Mouse (Mus musculus) hindbrain, embryonic 16.5 days (tissue): ENCODE data around the gene Ppp3ca. TPM values are rescaled to one million over a fixed set of nuclear protein-coding genes. Genes with fewer than 3 reads are reported as not detected.

Source experiments
- ATAC-seq: fragments of 200-750 bp; cut with Nextera tagmentation; 2 replicates; pipeline ENCODE4 v1.8.0; 2017; ENCODE audit warnings: moderate TSS enrichment, moderate library complexity
- H3K27ac ChIP-seq: fragments of 300-500 bp; sonication (generic); 2 replicates; pipeline ENCODE4 v1.5.1; 2014; ENCODE audit warnings: low read depth, mild to moderate bottlenecking, control low read depth, low read length, moderate library complexity
- H3K27me3 ChIP-seq: fragments of 300-500 bp; sonication (generic); replicated peaks from 2 replicates; pipeline ENCODE4 v1.6.1; 2014; ENCODE audit warnings: low read length; ENCODE audit not compliant: control insufficient read depth, insufficient read depth
- H3K36me3 ChIP-seq: fragments of 300-500 bp; sonication (generic); 2 replicates; pipeline ENCODE4 v1.6.1; 2014; ENCODE audit warnings: mild to moderate bottlenecking, low read length, moderate library complexity, mixed read lengths; ENCODE audit not compliant: control insufficient read depth, insufficient read depth
- H3K4me1 ChIP-seq: fragments of 300-500 bp; sonication (generic); 2 replicates; pipeline ENCODE4 v1.6.1; 2014; ENCODE audit warnings: low read depth, low read length; ENCODE audit not compliant: control insufficient read depth, insufficient read depth
- H3K4me2 ChIP-seq: fragments of 300-500 bp; sonication (generic); 2 replicates; pipeline ENCODE4 v1.6.1; 2014; ENCODE audit warnings: mild to moderate bottlenecking, low read length, control low read depth, moderate library complexity
- H3K4me3 ChIP-seq: fragments of 300-500 bp; sonication (generic); 2 replicates; pipeline ENCODE4 v1.5.1; 2014; ENCODE audit warnings: mild to moderate bottlenecking, low read length, control low read depth, moderate library complexity
- H3K9ac ChIP-seq: fragments of 300-500 bp; sonication (generic); 2 replicates; pipeline ENCODE4 v1.6.1; 2014; ENCODE audit warnings: low read depth, mild to moderate bottlenecking, control low read depth, low read length, moderate library complexity
- H3K9me3 ChIP-seq: fragments of 300-500 bp; sonication (generic); 2 replicates; pipeline ENCODE4 v1.6.1; 2014; ENCODE audit warnings: mild to moderate bottlenecking, low read length, moderate library complexity; ENCODE audit not compliant: control insufficient read depth
- WGBS: fragments of 180-500 bp; shearing (Covaris S2); extraction: QIAGEN DNeasy Blood & Tissue Kit; methylation state at CpG from one replicate; pipeline ENCODE4 v1.1.7; 2014; 5-methylcytosine and 5-hydroxymethylcytosine counted together
- polyA plus RNA-seq: library from polyadenylated mRNA; unstranded; fragments of >200 nt; fragmentation: Nextera tagmentation; extraction: Ambion mirVana; gene quantifications from 2 replicates; pipeline ENCODE4 v1.2.1, GENCODE M21; 2015

Ppp3ca gene
- polyA plus RNA-seq, 1 experiment from 2014 or later, result 154 TPM

DNA sequence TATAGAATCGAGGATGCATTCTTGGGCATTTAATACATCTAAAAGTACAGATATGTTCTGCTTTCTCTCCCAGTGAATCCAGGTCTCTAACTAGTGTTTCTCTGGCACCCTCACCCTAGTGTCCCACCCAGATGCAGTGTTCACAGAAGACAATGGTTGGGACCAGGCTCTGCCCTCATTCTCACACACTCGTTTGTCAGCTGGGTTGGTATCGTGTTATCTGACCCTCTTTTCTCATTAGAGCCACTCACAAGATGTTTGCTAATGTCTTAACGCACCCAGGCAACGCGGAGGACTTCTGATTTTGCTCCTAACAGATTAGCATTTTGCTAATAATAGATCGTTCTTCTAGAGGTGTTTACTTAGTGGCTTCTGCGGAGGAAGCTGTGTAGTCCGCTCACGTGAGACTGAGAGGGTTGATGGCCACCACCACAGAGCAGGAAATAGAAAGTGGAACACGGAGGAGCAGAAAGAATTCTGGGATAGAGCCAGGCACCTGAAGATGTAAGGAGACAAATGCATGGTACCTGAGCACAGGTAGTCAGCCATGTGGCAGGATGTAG lies 30.6 kb downstream of the Ppp3ca start:
- Histone ChIP-seq H3K4me3 (no peak overlapping the region), H3K4me2 (no peak overlapping the region), H3K36me3 (no peaks in the 10 kb centered on the region), H3K9me3 (no peaks in the 10 kb centered on the region), H3K9ac (no peak overlapping the region), H3K27me3 (no peaks in the 10 kb centered on the region), H3K4me1 (peaks cover 3% of the 10 kb centered on the region; the same call in 1 of the 2 replicates), H3K27ac (no peak overlapping the region)
- ATAC-seq, result no peak
- WGBS, result 76% methylated on average over 11 of the region's 11 CpGs

DNA sequence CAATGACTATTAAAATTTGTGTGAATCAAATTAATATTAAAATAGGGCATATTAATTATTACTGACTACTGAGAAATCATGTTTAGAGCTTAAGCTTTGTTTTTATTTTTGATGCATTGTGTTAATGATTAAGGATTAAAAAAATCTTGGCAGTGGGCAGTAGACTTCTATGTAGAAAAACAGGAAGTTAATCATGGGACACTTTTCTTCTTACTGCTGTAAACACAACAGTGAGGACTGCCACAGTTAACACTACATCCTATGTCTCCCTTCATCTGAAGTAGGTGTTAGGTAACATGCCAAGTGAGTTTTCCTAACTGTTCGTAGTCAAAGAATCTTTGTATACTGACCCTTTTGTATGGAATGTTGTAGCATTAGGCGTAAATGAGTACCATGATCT lies 32.9 kb downstream of the Ppp3ca start:
- Histone ChIP-seq H3K4me2 (no peak overlapping the region), H3K27me3 (no peaks in the 10 kb centered on the region), H3K27ac (no peak overlapping the region), H3K4me3 (no peak overlapping the region), H3K36me3 (no peaks in the 10 kb centered on the region), H3K9ac (no peak overlapping the region), H3K4me1 (peaks cover 3% of the 10 kb centered on the region; the same call in 1 of the 2 replicates), H3K9me3 (no peaks in the 10 kb centered on the region)
- 82% methylated on average over 2 of the region's 2 CpGs for WGBS
- no peak for ATAC-seq

DNA sequence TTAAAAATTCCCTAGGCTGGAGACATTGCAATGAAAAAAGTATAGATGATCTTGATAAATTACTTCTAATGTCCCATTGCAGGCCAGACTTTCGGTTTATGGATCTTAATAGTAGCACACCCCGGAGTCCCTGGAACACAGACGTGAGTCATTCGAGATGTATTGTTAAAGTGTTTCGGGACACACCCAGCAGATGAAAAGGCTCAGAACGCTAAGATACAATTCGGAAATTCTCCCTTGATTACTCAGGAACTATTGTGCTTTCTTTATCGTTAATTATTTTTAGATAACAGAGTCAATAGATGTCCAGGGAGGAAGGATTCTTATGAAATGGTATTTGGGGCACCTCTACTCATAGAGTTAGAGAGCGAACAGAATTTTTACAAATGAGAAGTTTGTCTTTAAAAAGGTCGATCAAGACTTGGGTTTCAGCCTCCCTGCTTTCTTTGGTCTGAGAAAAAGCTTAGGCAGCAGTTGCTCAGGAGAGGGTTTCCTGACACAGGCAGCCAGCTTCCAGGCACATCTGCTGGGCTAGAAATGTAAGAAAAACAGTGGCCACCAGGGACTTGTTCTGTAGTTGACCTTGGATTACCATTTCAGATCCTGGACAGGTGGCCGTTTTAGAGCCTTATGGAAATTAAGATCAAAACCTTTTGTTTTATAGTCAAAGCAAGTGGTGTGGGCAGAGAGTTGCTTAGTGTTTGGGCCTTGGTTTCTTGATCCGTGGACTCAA lies 34.8 kb downstream of the Ppp3ca start:
- 67% methylated on average over 12 of the region's 12 CpGs for WGBS
- no peaks in the 10 kb centered on the region for H3K27me3 ChIP-seq

GRCm38 (mm10) chr3:136706048-136706447 lies 36.1 kb downstream of the Ppp3ca start:
- Histone ChIP-seq H3K9me3 (no peaks in the 10 kb centered on the region), H3K9ac (no peak overlapping the region), H3K4me1 (no peaks in the 10 kb centered on the region; the same call in 1 of the 2 replicates), H3K27ac (no peak overlapping the region), H3K4me2 (no peak overlapping the region), H3K4me3 (no peak overlapping the region), H3K36me3 (no peaks in the 10 kb centered on the region), H3K27me3 (no peaks in the 10 kb centered on the region)
- ATAC-seq, result no peak
- 78% methylated on average over 4 of the region's 4 CpGs for WGBS

More for the DNA sequence above, 34.8 kb downstream of the Ppp3ca start:
- Histone ChIP-seq H3K4me1 (peaks cover 3% of the 10 kb centered on the region; the same call in 1 of the 2 replicates), H3K9me3 (no peaks in the 10 kb centered on the region), H3K4me3 (no peak overlapping the region), H3K36me3 (no peaks in the 10 kb centered on the region), H3K9ac (no peak overlapping the region), H3K4me2 (no peak overlapping the region), H3K27ac (no peak overlapping the region)
- no peak for ATAC-seq

- no peaks in the 10 kb centered on the region for H3K27me3 ChIP-seq
- no peak for ATAC-seq
- H3K4me1 ChIP-seq, result no peaks in the 10 kb centered on the region; the same call in 1 of the 2 replicates
- H3K9ac ChIP-seq, result no peak overlapping the region
- H3K9me3 ChIP-seq, result no peaks in the 10 kb centered on the region
- no peaks in the 10 kb centered on the region for H3K36me3 ChIP-seq
- H3K4me3 ChIP-seq, result no peak overlapping the region
- 77% methylated on average over 7 of the region's 7 CpGs for WGBS
- H3K4me2 ChIP-seq, result no peak overlapping the region
- H3K27ac ChIP-seq, result no peak overlapping the region
Observed at GRCm38 (mm10) chr3:136706771-136707170, 36.8 kb downstream of the Ppp3ca start.

DNA sequence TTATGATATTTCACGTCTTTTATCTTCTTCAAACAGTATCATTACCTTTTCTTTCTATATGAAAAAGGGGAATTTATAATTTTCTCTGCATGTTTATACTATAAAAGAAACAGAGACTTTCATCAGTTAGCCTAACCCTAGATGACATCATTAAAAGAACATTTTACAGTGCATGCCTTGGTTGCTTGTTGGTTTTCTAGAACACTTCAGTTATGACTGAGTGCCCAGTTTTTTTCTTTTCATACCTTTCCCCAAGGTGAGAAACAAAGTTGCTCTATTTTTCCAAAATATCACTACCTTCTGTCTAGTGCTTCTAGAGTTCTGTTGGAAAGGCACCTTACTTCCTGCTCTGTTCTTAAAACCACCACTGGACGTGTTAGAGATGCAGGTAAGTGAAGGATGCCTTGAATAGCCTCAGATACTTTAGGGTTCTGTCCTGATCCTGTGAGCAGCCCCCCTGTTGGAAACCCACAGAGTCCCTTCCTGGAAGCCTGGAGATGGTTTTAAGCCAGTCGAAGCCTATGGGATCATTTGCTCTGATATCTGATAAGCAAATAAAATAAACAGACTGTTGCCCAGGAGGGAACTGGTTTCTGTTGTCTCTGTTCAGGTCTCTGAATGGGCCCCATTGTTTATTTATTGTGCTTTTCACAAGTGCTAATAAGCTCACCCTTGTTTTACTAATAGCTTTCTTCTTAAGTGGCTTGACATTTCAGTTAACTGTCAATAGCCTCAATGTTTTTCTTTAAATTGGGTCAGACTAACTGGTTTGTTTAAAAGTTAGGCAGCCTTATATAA lies 37.5 kb downstream of the Ppp3ca start:
- Histone ChIP-seq H3K9ac (no peak overlapping the region), H3K27ac (no peak overlapping the region), H3K4me1 (no peaks in the 10 kb centered on the region; the same call in 1 of the 2 replicates), H3K36me3 (no peaks in the 10 kb centered on the region), H3K4me2 (no peak overlapping the region), H3K9me3 (no peaks in the 10 kb centered on the region), H3K27me3 (no peaks in the 10 kb centered on the region), H3K4me3 (no peak overlapping the region)
- ATAC-seq, result no peak
- 64% methylated on average over 3 of the region's 3 CpGs for WGBS

DNA sequence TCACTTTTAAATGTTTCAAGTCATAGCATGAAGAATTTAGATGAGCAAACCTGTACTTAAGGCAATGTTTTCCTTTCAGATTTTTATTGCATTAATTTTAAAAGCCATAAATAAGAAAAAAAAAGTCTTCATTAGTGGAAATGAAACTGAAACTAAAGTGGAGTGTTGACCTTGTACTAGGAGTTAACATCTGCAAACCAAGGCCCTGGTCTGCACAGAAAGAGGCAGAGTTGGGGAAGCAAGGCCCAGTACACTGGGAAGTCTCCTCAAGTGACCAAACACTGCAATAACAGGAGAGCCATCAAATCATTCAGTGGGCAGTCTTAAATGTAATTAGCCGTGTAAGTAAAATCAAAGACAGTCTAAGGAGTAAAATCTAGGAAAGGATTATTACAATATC lies 38.3 kb downstream of the Ppp3ca start:
- Histone ChIP-seq H3K4me2 (no peak overlapping the region), H3K27ac (no peak overlapping the region), H3K9me3 (no peaks in the 10 kb centered on the region), H3K36me3 (no peaks in the 10 kb centered on the region), H3K4me3 (no peak overlapping the region), H3K27me3 (no peaks in the 10 kb centered on the region), H3K4me1 (no peaks in the 10 kb centered on the region; the same call in 1 of the 2 replicates), H3K9ac (no peak overlapping the region)
- 86% methylated on average over 1 of the region's 1 CpGs for WGBS
- no peak for ATAC-seq

- Histone ChIP-seq H3K27ac (no peak overlapping the region), H3K27me3 (no peaks in the 10 kb centered on the region), H3K9ac (no peak overlapping the region), H3K9me3 (no peaks in the 10 kb centered on the region), H3K36me3 (no peaks in the 10 kb centered on the region), H3K4me3 (no peak overlapping the region), H3K4me1 (no peaks in the 10 kb centered on the region; the same call in 1 of the 2 replicates), H3K4me2 (no peak overlapping the region)
- ATAC-seq, result no peak
- WGBS, result 71% methylated on average over 10 of the region's 10 CpGs
Observed at GRCm38 (mm10) chr3:136710310-136710906, 40.5 kb downstream of the Ppp3ca start.
